Mouse (Mus musculus) heart, embryonic 16.5 days (tissue): ENCODE results near the gene Pa2g4. TPM values are rescaled to one million over a fixed set of nuclear protein-coding genes. Genes with fewer than 3 reads are reported as not detected.
"Not testable (repeated sequence)": the region's sequence is repeated elsewhere in the genome, so short reads cannot be mapped to it uniquely, and the experiment has no call there.

Experiments
- ATAC-seq: fragments of 200-750 bp; cut with Nextera tagmentation; replicated peaks from 2 replicates; pipeline ENCODE4 v1.8.0; 2017; ENCODE audit warnings: moderate number of reproducible peaks; ENCODE audit not compliant: insufficient read depth, low FRiP score; ENCODE audit errors: extremely low read depth
- H3K27ac ChIP-seq: fragments of 300-500 bp; sonication (generic); 2 replicates; pipeline ENCODE4 v1.5.1; 2014; ENCODE audit warnings: mild to moderate bottlenecking, low read length, control low read depth, moderate library complexity
- H3K27me3 ChIP-seq: fragments of 300-500 bp; sonication (generic); 2 replicates; pipeline ENCODE4 v1.6.1; 2014; ENCODE audit warnings: low read length, mixed read lengths; ENCODE audit not compliant: control insufficient read depth, insufficient read depth
- H3K36me3 ChIP-seq: fragments of 300-500 bp; sonication (generic); 2 replicates; pipeline ENCODE4 v1.6.1; 2014; ENCODE audit not compliant: control insufficient read depth, insufficient read depth
- H3K4me1 ChIP-seq: fragments of 300-500 bp; sonication (generic); 2 replicates; pipeline ENCODE4 v1.6.1; 2014; ENCODE audit warnings: low read length, mixed read lengths; ENCODE audit not compliant: control insufficient read depth, insufficient read depth
- H3K4me2 ChIP-seq: fragments of 300-500 bp; sonication (generic); 2 replicates; pipeline ENCODE4 v1.6.1; 2014; ENCODE audit warnings: low read depth, mild to moderate bottlenecking, control low read depth, low read length
- H3K4me3 ChIP-seq: fragments of 300-500 bp; sonication (generic); 2 replicates; pipeline ENCODE4 v1.5.1; 2014; ENCODE audit warnings: mild to moderate bottlenecking, control low read depth, low read length
- H3K9ac ChIP-seq: fragments of 300-500 bp; sonication (generic); 2 replicates; pipeline ENCODE4 v1.6.1; 2014; ENCODE audit warnings: low read length, control low read depth
- H3K9me3 ChIP-seq: fragments of 300-500 bp; sonication (generic); replicated peaks from 2 replicates; pipeline ENCODE4 v1.6.1; 2016; ENCODE audit warnings: low read length; ENCODE audit not compliant: control insufficient read depth
- WGBS: fragments of 180-500 bp; shearing (Covaris S2); extraction: QIAGEN DNeasy Blood & Tissue Kit; methylation state at CpG from one replicate; pipeline ENCODE4 v1.1.7; 2014; 5-methylcytosine and 5-hydroxymethylcytosine counted together
- polyA plus RNA-seq: library from polyadenylated mRNA; unstranded; fragments of >200 nt; fragmentation: Nextera tagmentation; extraction: Ambion mirVana; gene quantifications from 2 replicates; pipeline ENCODE4 v1.2.1, GENCODE M21; 2015

The Pa2g4 gene
- polyA plus RNA-seq, 1 experiment from 2014 or later, result 150 TPM

DNA sequence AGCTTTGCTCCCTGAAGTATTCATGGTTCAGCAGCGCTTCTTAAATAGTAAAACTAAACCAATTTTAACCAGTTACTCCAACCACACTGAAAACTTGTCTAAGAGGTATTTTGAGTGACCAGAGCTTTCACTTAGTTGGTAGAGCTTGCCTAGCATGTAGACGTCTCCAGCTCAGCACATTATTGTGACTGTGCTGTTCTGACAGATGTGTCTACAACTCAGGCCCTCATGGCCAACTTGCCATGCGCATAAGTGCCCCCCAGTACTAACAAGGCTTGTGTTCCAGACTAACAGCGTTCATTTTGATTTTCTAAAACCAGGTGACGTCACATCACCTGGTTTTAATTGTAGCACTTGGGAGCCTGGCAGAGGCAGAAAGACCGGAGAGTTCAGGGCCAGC lies 8.8 kb downstream of the Pa2g4 start:
- no peak overlapping the region for H3K9ac ChIP-seq
- no peak overlapping the region for H3K4me2 ChIP-seq
- no peaks in the 10 kb centered on the region for H3K4me1 ChIP-seq
- no peaks in the 10 kb centered on the region for H3K9me3 ChIP-seq
- peaks cover 40% of the 10 kb centered on the region for H3K36me3 ChIP-seq
- ATAC-seq, result no peak
- H3K27ac ChIP-seq, result no peak overlapping the region
- H3K27me3 ChIP-seq, result no peaks in the 10 kb centered on the region
- WGBS, result 82% methylated on average over 6 of the region's 6 CpGs
- H3K4me3 ChIP-seq, result no peak overlapping the region

DNA sequence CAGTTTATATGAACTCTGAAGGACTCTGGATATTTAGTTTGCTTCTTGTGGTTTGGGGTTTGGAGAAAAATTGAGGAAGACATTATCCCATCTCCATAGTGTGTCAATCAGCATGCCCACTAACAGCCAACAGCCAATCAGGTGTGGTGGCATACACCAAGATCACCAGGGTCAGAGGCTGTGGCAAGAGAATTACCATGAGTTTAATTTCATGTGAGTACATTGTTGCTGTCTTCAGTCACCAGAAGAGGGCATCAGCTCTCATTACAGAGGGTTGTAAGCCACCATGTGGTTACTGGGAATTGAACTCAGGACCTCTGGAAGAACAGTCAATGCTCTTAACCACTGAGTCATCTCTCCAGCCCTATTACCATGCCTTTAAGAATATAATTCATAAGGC lies 9.5 kb downstream of the Pa2g4 start:
- H3K4me2 ChIP-seq, result no peak overlapping the region
- H3K27me3 ChIP-seq, result no peaks in the 10 kb centered on the region
- no peaks in the 10 kb centered on the region for H3K4me1 ChIP-seq
- H3K9me3 ChIP-seq, result no peaks in the 10 kb centered on the region
- peaks cover 34% of the 10 kb centered on the region for H3K36me3 ChIP-seq
- no peak overlapping the region for H3K27ac ChIP-seq
- no peak for ATAC-seq
- no peak overlapping the region for H3K4me3 ChIP-seq
- no peak overlapping the region for H3K9ac ChIP-seq

DNA sequence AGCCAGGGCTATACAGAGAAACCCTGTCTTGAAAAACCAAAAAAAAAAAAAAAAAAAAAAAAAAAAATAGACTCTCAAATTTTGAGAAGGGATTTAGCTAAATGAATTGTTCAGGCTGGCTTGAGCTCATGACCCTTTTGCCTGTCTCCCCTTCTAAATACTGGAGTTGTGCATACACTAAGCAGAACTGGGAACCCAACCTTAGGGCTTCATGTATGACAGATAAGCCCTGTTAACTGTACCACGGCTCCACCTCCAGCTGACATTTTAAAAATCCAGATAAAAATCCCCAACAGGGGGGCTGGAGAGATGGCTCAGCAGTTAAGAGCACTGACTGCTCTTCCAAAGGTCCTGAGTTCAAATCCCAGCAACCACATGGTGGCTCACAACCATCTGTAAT lies 10.2 kb downstream of the Pa2g4 start:
- not testable (repeated sequence) for H3K9ac ChIP-seq, H3K27ac ChIP-seq, ATAC-seq, H3K4me1 ChIP-seq, H3K4me2 ChIP-seq, H3K4me3 ChIP-seq, H3K27me3 ChIP-seq, H3K9me3 ChIP-seq
- peaks cover 28% of the 10 kb centered on the region for H3K36me3 ChIP-seq
- WGBS, result 74% methylated on average over 1 of the region's 1 CpGs

DNA sequence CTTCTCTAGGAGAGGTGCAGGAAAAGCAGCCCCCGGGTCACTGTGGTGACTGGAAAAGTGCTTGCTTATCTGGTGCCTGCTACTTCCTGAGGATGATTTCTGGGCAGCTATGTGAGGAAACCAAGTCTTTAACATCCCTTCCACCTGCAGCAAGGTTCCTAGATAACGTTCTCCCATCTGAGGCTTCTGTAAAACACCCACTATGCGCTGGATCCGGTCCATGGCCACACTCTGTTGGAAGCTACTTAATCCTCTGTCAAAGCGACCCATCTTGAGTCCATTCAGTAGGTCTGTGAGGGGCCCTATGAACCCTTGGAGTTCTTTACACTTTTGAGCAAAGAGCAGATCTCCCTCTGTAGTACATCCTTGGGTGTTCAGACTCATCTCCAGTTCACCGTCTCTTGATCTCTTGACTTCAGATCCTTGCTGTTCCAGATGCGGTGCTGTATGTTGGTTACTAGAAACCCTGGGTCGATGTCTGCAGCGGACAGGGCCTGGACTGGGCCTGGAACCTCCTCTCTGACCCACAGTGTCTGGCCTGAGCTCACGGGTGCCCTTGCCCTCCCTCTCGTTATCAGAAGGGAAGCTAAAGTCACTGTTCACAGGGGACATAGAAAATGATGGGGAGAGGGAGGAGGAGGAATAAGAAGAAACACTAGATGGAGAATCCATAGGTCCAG lies 15.5 kb downstream of the Pa2g4 start:
- not testable (repeated sequence) for H3K27me3 ChIP-seq, H3K9ac ChIP-seq, H3K4me2 ChIP-seq, H3K27ac ChIP-seq, ATAC-seq, H3K4me3 ChIP-seq, H3K9me3 ChIP-seq, H3K36me3 ChIP-seq
- H3K4me1 ChIP-seq, result peaks cover 11% of the 10 kb centered on the region
- WGBS, result 79% methylated on average over 11 of the region's 11 CpGs

GRCm38 (mm10) chr10:128549682-128550057 lies 16.1 kb downstream of the Pa2g4 start:
- not testable (repeated sequence) for H3K9ac ChIP-seq, H3K27me3 ChIP-seq, H3K36me3 ChIP-seq, H3K4me3 ChIP-seq, ATAC-seq, H3K9me3 ChIP-seq
- 62% methylated on average over 6 of the region's 6 CpGs for WGBS
- peaks cover 11% of the 10 kb centered on the region for H3K4me1 ChIP-seq
- H3K27ac ChIP-seq, result 0 out of 2 replicates have a peak overlapping the region, but pooled peaks have one; percentile 35
- H3K4me2 ChIP-seq, result peak overlapping the region; percentile 30; the same call in 1 of the 2 replicates

GRCm38 (mm10) chr10:128548947-128549681 lies 16.7 kb downstream of the Pa2g4 start, which contains the start of gene Rpl41:
Rpl41 (minus strand) TSS chr10:128549305.
- peak; percentile 90 for ATAC-seq
- under 1% methylated on average over 31 of the region's 31 CpGs for whole genome bisulfite sequencing
- Histone ChIP-seq H3K4me2 (peak within 1 kb of the TSS; percentile 89), H3K27ac (peak within 1 kb of the TSS; percentile 97), H3K4me1 (peaks cover 11% of the 10 kb centered on the region), H3K36me3 (peaks cover 15% of the 10 kb centered on the region), H3K9me3 (no peaks in the 10 kb centered on the region), H3K9ac (peak within 1 kb of the TSS; percentile 95), H3K4me3 (peak within 1 kb of the TSS; percentile 91), H3K27me3 (no peaks in the 10 kb centered on the region)

GRCm38 (mm10) chr10:128548051-128548791 lies 17.6 kb downstream of the Pa2g4 start:
- H3K27me3 ChIP-seq, ATAC-seq, H3K9me3 ChIP-seq: not testable (repeated sequence)
- Histone ChIP-seq H3K4me1 (peaks cover 11% of the 10 kb centered on the region), H3K27ac (peak overlapping the region; percentile 97), H3K4me3 (peak overlapping the region; percentile 91), H3K36me3 (peaks cover 24% of the 10 kb centered on the region), H3K9ac (peak overlapping the region; percentile 95), H3K4me2 (peak overlapping the region; percentile 89)
- 1% methylated on average over 21 of the region's 30 CpGs for WGBS

DNA sequence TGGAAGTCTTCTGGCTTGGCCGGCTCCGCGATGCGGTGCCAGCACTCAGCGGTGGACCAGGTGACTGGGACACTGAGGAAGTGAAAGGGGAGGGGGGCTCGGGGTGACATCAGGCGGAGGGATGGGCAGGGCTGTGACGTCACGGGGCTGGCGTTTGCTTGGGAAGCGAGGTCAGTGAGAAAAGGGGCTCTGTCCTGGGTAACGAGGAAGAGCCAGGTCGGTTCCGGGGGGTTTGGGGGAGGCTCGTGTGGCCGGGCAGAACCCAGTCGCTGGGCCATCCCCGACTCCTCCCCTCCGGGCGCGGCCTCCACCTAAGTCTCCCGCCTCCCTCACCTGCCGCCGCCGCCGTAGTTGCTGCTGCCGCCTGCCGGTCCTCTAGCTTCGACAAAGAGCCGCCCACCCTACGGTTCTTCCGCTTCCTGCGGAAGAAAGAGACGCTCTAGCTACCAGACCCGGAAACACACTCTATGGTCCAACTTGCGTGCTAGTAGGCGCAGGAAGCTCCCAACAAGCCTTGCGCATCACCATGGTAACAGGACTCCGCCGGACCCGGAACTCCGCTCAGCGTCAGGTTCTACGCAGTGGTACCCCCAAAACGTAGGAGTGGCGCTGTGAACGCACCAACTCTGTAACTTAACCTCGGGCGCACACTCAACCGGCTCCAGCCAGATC lies 18.3 kb downstream of the Pa2g4 start, which contains the start of gene Zc3h10:
TSS of gene Zc3h10 (minus strand) at position 414 of the 672 bp plus-strand sequence.
- Histone ChIP-seq H3K9ac (peak within 1 kb of the TSS; percentile 95), H3K36me3 (peaks cover 25% of the 10 kb centered on the region), H3K4me3 (peak within 1 kb of the TSS; percentile 91), H3K4me2 (peak within 1 kb of the TSS; percentile 89), H3K4me1 (peaks cover 11% of the 10 kb centered on the region), H3K27me3 (no peaks in the 10 kb centered on the region), H3K9me3 (no peaks in the 10 kb centered on the region), H3K27ac (peak within 1 kb of the TSS; percentile 97)
- ATAC-seq, result peak; percentile 83
- WGBS, result under 1% methylated on average over 48 of the region's 50 CpGs
